In genomic region chr9:98442638-98443037, GRCm38 (mm10) we compare ENCODE assay signal across 9 mouse cellular contexts. TPM values are rescaled to one million over a fixed set of nuclear protein-coding genes. Genes with fewer than 3 reads are reported as not detected.
DNase-seq lines count a peak whose midpoint lies in the region; ATAC-seq and TF ChIP-seq lines count a peak whose summit lies in the region.
"Had no signal": no experiment of that assay in that cellular context is flagged by ENCODE, and none has a peak within 500 bp of the region (broad histone marks: within the 10 kb centered on the region; RNA-seq: fewer than 3 reads in every experiment).

No protein-coding gene starts in this region.

- H3K4me3 ChIP-seq in hindbrain, embryonic 14.5 days (replicated peaks; ENCODE audit: low read length), result no peak overlapping the region
- H3K4me3 ChIP-seq in hindbrain, embryonic 13.5 days, result no peak overlapping the region
- H3K4me3 ChIP-seq in testis, adult 2 months (ENCODE audit: control insufficient read depth, low read depth, low read length), result no peak overlapping the region
- H3K4me3 ChIP-seq: embryonic facial prominence, embryonic 12.5 days; myocyte had no signal

- H3K9ac ChIP-seq in hindbrain, embryonic 14.5 days, result no peak overlapping the region
- H3K9ac ChIP-seq in hindbrain, embryonic 13.5 days, result no peak overlapping the region
- H3K9ac ChIP-seq: embryonic facial prominence, embryonic 12.5 days had no signal

- H3K4me1 ChIP-seq in hindbrain, embryonic 14.5 days (replicated peaks; ENCODE audit: control insufficient read depth, insufficient read depth, low read length), result no peaks in the 10 kb centered on the region
- 0 out of 2 replicates have a peak, but pooled peaks cover 7% of the 10 kb centered on the region for H3K4me1 ChIP-seq in hindbrain, embryonic 13.5 days (replicated peaks)
- peaks cover 14% of the 10 kb centered on the region for H3K4me1 ChIP-seq in testis, adult 2 months (ENCODE audit: control insufficient read depth, insufficient read depth, low read length)
- H3K4me1 ChIP-seq: embryonic facial prominence, embryonic 12.5 days had no signal

- no peak overlapping the region for H3K27ac ChIP-seq in hindbrain, embryonic 14.5 days
- no peak overlapping the region for H3K27ac ChIP-seq in hindbrain, embryonic 13.5 days
- no peak overlapping the region for H3K27ac ChIP-seq in testis, adult 2 months (ENCODE audit: control insufficient read depth, insufficient read depth, low read depth, low read length)
- H3K27ac ChIP-seq: embryonic facial prominence, embryonic 12.5 days had no signal

- no peak for TF ChIP-seq POLR2A in testis, adult 2 months (IDR thresholded peaks at IDR 0.05; ENCODE audit: control insufficient read depth, low read depth, low read length)

- no peak overlapping the region for H3K4me2 ChIP-seq in hindbrain, embryonic 14.5 days (replicated peaks)
- H3K4me2 ChIP-seq in hindbrain, embryonic 13.5 days, result no peak overlapping the region
- H3K4me2 ChIP-seq: embryonic facial prominence, embryonic 12.5 days had no signal

- peak; percentile 71 for DNase-seq in hindbrain, embryonic 14.5 days (ENCODE audit: low spot score)
- DNase-seq in testis, postnatal 14 days (ENCODE audit: low spot score), result no peak
- peak; percentile 72 for DNase-seq in embryo, embryonic 10 days (ENCODE audit: low spot score)
- peak; percentile 68 for DNase-seq in retina, embryonic 14.5 days (ENCODE audit: low spot score)
- no peak for DNase-seq in urinary bladder, postnatal 4 days (ENCODE audit: low spot score in 2 of 2)

- no peaks in the 10 kb centered on the region for H3K36me3 ChIP-seq in hindbrain, embryonic 14.5 days (replicated peaks; ENCODE audit: control insufficient read depth, insufficient read depth)
- H3K36me3 ChIP-seq in hindbrain, embryonic 13.5 days, result peaks cover 10% of the 10 kb centered on the region
- no peaks in the 10 kb centered on the region for H3K36me3 ChIP-seq in testis, adult 2 months (ENCODE audit: control insufficient read depth, insufficient read depth, low read length)

- TF ChIP-seq CTCF in testis, adult 2 months (IDR thresholded peaks at IDR 0.05; ENCODE audit: control insufficient read depth, insufficient read depth, insufficient replicate concordance, low read depth, low read length), result peak; percentile 52; the same call in 1 of the 2 replicates

- ATAC-seq in hindbrain, embryonic 14.5 days (ENCODE audit: low FRiP score), result no peak
- ATAC-seq in hindbrain, embryonic 13.5 days (ENCODE audit: low FRiP score), result no peak

- no peaks in the 10 kb centered on the region for H3K27me3 ChIP-seq in hindbrain, embryonic 14.5 days (ENCODE audit: control insufficient read depth, insufficient read depth, low read length)
- no peaks in the 10 kb centered on the region for H3K27me3 ChIP-seq in hindbrain, embryonic 13.5 days
- H3K27me3 ChIP-seq in testis, adult 2 months (ENCODE audit: control insufficient read depth, insufficient read depth, low read length), result no peaks in the 10 kb centered on the region
- H3K27me3 ChIP-seq: embryonic facial prominence, embryonic 12.5 days had no signal

- no peaks in the 10 kb centered on the region for H3K9me3 ChIP-seq in hindbrain, embryonic 14.5 days (ENCODE audit: control insufficient read depth, low read length)
- H3K9me3 ChIP-seq in hindbrain, embryonic 13.5 days, result no peaks in the 10 kb centered on the region
- H3K9me3 ChIP-seq: embryonic facial prominence, embryonic 12.5 days had no signal

- 56% methylated on average over 5 of the region's 5 CpGs for WGBS in hindbrain, embryonic 14.5 days
- WGBS in hindbrain, embryonic 13.5 days, result 57% methylated on average over 5 of the region's 5 CpGs

RNA-seq across cellular contexts. Expression of gene Rbp1, which starts 19.9 kb away (rescaled TPM):
- 57.7 and 77.1 TPM in 2 replicates for polyA plus RNA-seq in hindbrain, embryonic 14.5 days (2014; fragmentation: Nextera tagmentation; extraction: Ambion mirVana)
- 66.7 and 67.4 TPM in 2 replicates for polyA plus RNA-seq in hindbrain, embryonic 13.5 days (2015; fragmentation: Nextera tagmentation; extraction: Ambion mirVana)
- polyA plus RNA-seq in testis, adult 2 months (2012; rRNA removed), result 3.2 and 4.3 TPM in 2 replicates

RNA-seq across cellular contexts. Expression of gene Rbp2, which starts 43.3 kb away (rescaled TPM):
- polyA plus RNA-seq in hindbrain, embryonic 14.5 days (2014; fragmentation: Nextera tagmentation; extraction: Ambion mirVana), result 0.67 and 1.8 TPM in 2 replicates
- 0.62 and 1.2 TPM in 2 replicates for polyA plus RNA-seq in hindbrain, embryonic 13.5 days (2015; fragmentation: Nextera tagmentation; extraction: Ambion mirVana)
- polyA plus RNA-seq in testis, adult 2 months (2012; rRNA removed), result 0.20 TPM in 1 of 2 replicates, not detected in the other

Comparison
In these comparisons a context has a peak if more than half of its experiments do, and no peak if none do; other contexts are left out.
1. DNase-seq: peak in hindbrain, embryonic 14.5 days (single experiment), embryo, embryonic 10 days (single experiment) and retina, embryonic 14.5 days (single experiment); none in testis, postnatal 14 days (single experiment) and urinary bladder, postnatal 4 days (0 of 2).
2. RNA of gene Rbp1, which starts 19.9 kb away (polyA plus RNA-seq): 57.7 to 77.1 TPM in hindbrain, embryonic 14.5 days and 66.7 to 67.4 TPM in hindbrain, embryonic 13.5 days; 3.2 to 4.3 TPM in testis, adult 2 months; every median in the first group is over 10 times any median in the second.